Mouse (Mus musculus): ENCODE results near the gene Arfgef2.

DNA sequence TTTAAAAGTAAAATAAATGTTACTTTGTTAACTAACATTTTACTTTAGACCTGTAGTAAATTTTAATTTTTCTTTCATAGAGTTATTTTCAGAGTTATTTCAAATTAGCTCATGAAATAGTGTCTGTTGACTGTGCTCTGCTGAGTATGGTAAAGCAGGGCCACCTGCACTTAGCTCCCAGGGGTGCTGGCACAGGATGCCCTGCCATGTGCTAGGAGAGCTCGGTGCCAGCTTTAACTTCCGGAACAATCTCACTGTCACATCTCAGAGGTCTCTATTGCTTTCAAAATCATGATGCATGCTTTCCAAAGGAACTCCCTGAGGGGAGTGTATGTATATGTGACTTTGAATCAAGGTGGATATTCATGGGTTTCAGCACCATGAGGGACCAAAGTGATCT is 130.8 kb downstream of the Arfgef2 start:
- TF ChIP-seq POLR2A (IDR thresholded peaks at IDR 0.05; ENCODE audit: low read depth, low read length) (no peak), CTCF (IDR thresholded peaks at IDR 0.05; ENCODE audit: extremely low read depth, insufficient read length, insufficient replicate concordance, low read depth, low read length) (no peak)

Data from small intestine, adult 2 months (tissue).